Mouse (Mus musculus) bone marrow, adult 2 months (tissue): Measurements from ENCODE around the gene Igsf11. TPM values are rescaled to one million over a fixed set of nuclear protein-coding genes. Genes with fewer than 3 reads are reported as not detected.
"Not testable (repeated sequence)": the region's sequence is repeated elsewhere in the genome, so short reads cannot be mapped to it uniquely, and the experiment has no call there.

ENCODE experiments used
- H3K27ac ChIP-seq: fragments of 200-500 bp; 2 replicates; pipeline ENCODE4 v1.5.1; 2012; ENCODE audit warnings: low read depth, mild to moderate bottlenecking, control low read depth, inconsistent platforms, low read length; ENCODE audit not compliant: control insufficient read depth, poor library complexity, insufficient read depth
- H3K4me1 ChIP-seq: fragments of 200-500 bp; 2 replicates; pipeline ENCODE4 v1.6.1; 2011; ENCODE audit warnings: low read length; ENCODE audit not compliant: control insufficient read depth, insufficient read depth
- H3K4me3 ChIP-seq: fragments of 200-500 bp; replicated peaks from 2 replicates; pipeline ENCODE3; 2011; ENCODE audit warnings: mild to moderate bottlenecking, low read depth, low read length, control low read depth; ENCODE audit not compliant: control insufficient read depth
- CTCF ChIP-seq: fragments of 200-500 bp; IDR thresholded peaks from 2 replicates; pipeline ENCODE4 v1.5.1; 2011; ENCODE audit warnings: low read length, control low read depth; ENCODE audit not compliant: control insufficient read depth, insufficient read depth
- POLR2A ChIP-seq: fragments of 200-500 bp; IDR thresholded peaks from 2 replicates; pipeline ENCODE4 v1.6.1; 2011; ENCODE audit warnings: low read depth, mild to moderate bottlenecking, control low read depth, low read length, borderline replicate concordance; ENCODE audit not compliant: control insufficient read depth
- WGBS: fragments of 180-500 bp; shearing (Covaris S2); methylation state at CpG from one replicate; pipeline ENCODE4 v1.1.7; 2018; 5-methylcytosine and 5-hydroxymethylcytosine counted together
- polyA plus RNA-seq: library from polyadenylated mRNA; stranded (reverse); fragments of >200 nt; gene quantifications from 2 replicates; pipeline ENCODE4 v1.2.4, GENCODE M21; 2011; ENCODE audit warnings: low replicate concordance; ENCODE audit not compliant: missing spikeins, insufficient read depth, insufficient read length

Igsf11 gene
- polyA plus RNA-seq, 1 experiment, result 1.2 TPM

DNA sequence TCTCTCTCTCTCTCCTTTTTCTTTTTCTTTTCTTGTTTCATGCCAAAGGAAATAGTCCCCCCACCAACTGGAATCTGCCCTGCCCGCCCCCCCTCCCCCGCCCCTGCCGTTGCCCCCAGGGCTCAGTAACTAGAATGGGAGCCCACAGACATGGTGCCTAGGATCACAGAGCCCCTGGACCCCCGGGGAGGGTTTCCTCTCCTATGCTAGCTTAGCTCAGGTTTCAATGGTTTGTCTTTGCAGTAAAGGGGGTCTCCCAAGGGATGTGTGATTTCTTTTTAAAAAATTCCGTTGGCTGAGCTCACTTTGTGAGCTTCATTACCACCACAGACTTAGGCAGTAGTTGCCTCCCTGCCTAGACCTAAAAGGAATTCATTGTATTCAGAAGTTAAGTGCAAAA lies 89.6 kb downstream of the Igsf11 start:
- no peaks in the 10 kb centered on the region for H3K4me1 ChIP-seq
- H3K4me3 ChIP-seq, result no peak overlapping the region
- TF ChIP-seq CTCF (no peak), POLR2A (no peak)
- WGBS, result 49% methylated on average over 5 of the region's 5 CpGs
- no peak overlapping the region for H3K27ac ChIP-seq

DNA sequence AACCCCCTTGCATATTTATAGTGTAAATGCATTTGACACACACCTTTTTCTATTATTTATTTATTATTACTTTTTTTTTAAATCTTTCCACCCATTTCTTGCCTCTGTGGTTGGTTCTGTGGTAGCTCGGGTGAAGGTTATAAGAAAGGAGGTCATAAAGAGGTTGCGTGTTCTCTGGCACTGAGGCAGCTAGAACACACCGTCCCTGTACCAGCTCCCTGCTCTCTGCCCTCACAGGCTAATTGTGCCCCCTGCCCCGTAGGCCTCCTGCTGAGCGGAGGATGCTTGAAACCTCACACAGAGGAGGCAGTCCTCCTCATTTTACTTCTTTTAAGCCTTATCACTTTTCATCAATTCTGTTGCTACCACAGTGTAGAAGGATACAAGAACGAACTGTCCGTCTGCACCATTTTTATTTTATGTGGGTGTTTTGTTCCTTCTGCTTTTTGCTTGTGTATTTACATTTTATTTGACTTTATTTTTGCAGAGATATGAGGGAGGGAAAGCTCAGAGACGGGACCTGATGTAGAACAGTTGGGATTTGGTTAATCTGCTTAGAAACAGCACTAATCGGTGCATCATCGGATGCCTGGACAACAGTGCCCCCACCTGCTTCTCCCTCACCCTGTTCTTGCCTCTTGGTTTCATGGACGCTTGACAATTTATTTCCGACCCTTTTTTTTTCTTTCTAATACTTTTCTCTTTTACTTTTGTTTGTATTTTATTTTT lies 90.2 kb downstream of the Igsf11 start:
- no peaks in the 10 kb centered on the region for H3K4me1 ChIP-seq
- no peak overlapping the region for H3K27ac ChIP-seq
- 71% methylated on average over 12 of the region's 12 CpGs for WGBS
- H3K4me3 ChIP-seq, result no peak overlapping the region
- TF ChIP-seq CTCF, result no peak
- TF ChIP-seq POLR2A, result no peak

DNA sequence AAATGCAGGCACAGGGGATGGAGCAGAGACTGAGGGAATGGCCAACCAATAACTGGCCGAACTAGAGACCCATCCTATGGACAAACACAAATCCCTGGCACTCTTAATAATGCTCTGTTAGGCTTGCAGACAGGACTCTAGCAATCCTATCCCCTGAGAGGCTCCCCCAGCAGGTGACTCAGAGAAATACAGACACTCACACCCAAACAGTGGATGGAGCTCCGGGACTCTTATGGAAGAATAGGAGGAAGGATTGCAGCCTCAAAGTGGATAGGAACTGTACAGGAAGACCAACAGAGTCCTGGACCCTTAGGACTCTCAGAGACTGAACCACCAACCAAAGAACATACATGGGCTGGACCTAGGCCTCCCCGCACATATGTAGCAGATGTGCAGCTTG lies 91.4 kb downstream of the Igsf11 start:
- 63% methylated on average over 3 of the region's 3 CpGs for WGBS
- H3K4me1 ChIP-seq, H3K4me3 ChIP-seq: not testable (repeated sequence)

DNA sequence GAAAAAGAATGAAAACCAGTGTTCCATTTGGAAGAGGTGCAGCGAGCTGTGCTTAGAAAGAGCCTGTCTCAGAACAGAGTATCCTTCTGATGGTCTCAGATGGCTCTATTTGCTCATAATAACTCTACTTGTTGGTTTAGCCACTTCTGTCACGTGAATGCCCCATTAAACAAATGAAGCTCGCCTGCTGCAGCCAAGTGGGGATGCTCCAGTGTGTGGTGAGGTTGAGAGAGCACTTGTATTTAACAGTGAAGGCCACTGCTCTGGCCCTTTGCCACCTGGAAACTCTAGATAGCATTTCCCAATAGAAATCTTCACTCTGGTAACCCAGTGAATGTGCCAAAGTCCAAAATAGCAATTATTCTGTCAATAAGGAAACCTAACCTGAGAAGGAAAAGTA lies 92.9 kb downstream of the Igsf11 start:
- TF ChIP-seq CTCF (no peak), POLR2A (no peak)
- H3K27ac ChIP-seq, result no peak overlapping the region
- no peaks in the 10 kb centered on the region for H3K4me1 ChIP-seq
- 70% methylated on average over 3 of the region's 3 CpGs for WGBS
- H3K4me3 ChIP-seq, result no peak overlapping the region

More for the DNA sequence above, 91.4 kb downstream of the Igsf11 start:
- not testable (repeated sequence) for H3K27ac ChIP-seq

DNA sequence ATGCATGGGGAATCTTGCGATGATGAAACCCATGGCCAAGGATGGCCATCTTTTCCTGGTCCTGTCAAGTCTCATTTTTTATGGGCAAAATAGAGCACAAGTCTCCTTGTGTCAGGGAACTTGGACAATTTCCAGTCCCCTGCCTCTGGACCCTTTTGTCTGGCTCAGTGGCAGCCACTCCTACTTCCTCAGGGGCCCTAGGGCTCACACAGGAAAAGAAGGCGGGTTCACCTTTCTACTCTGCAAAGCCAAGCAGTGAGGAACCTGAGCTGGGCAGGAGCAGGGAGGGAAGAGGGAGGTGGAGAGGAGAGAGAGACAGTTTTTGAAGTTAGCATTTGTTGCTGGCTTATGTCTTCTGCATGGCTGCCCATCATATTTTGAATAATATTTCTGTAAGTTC lies 93.9 kb downstream of the Igsf11 start:
- no peak overlapping the region for H3K4me3 ChIP-seq
- no peak for TF ChIP-seq CTCF
- TF ChIP-seq POLR2A, result no peak
- H3K27ac ChIP-seq, result no peak overlapping the region
- H3K4me1 ChIP-seq, result no peaks in the 10 kb centered on the region
- 36% methylated on average over 2 of the region's 2 CpGs for WGBS

DNA sequence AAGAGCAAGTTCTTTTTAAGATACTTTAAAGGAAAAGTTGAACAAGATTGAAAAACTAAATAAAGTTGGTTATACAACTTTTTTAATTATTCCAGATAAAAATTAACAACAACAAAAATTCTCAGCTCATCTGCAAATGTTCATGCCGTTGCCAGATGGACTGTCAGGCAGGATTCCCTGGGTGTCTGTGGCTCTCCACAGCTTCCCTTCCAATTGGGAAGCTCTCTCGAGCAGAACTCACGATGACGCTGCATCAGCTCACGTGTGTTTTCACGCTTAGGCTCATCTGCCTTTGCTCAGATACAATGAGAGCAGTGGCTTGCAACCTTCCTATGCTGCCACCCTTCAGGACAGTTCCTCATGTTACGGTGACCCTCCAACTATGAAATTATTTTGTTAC lies 101.2 kb downstream of the Igsf11 start:
- H3K27ac ChIP-seq, result no peak overlapping the region
- TF ChIP-seq CTCF, result no peak
- H3K4me3 ChIP-seq, result no peak overlapping the region
- no peaks in the 10 kb centered on the region for H3K4me1 ChIP-seq
- 78% methylated on average over 7 of the region's 7 CpGs for WGBS

DNA sequence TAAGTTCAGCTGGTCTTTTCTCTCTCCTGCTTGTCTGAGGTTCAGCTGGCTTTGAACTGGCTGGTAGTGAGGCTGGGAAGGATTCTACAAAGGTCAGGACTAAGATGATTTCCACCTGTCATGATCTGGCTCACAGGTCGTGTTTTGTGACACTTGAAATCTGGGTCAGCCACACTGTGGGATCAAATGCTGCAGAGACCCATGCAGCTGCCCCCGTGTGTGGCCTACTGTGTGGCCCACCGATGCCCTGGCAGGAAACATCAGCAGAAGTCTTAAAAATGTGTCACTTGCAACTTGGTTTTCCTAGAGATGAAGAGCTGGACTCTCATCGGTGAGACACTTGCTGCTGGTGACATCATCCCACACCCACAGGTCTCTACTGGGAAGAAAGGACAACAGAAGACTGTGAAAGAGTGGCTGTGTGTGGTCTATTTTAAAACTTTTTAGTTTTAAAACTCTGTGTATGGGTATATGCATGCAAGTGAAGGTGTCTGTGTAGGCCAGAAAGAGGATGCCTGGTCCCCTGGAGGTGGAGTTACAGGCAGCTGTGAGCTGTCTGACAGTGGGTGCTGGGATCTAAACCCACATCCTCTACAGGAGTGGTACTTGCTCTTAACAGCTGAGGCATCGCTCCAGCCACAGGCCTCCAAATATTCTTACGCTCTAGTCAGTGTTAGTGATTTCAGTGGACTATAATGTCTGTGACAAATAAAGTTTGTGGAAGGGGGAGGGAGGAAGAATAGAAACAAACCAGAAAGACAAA lies 106.2 kb downstream of the Igsf11 start:
- Histone ChIP-seq H3K4me1 (no peaks in the 10 kb centered on the region), H3K27ac (no peak overlapping the region), H3K4me3 (no peak overlapping the region)
- TF ChIP-seq CTCF, result no peak
- no peak for TF ChIP-seq POLR2A
- 75% methylated on average over 6 of the region's 6 CpGs for WGBS

DNA sequence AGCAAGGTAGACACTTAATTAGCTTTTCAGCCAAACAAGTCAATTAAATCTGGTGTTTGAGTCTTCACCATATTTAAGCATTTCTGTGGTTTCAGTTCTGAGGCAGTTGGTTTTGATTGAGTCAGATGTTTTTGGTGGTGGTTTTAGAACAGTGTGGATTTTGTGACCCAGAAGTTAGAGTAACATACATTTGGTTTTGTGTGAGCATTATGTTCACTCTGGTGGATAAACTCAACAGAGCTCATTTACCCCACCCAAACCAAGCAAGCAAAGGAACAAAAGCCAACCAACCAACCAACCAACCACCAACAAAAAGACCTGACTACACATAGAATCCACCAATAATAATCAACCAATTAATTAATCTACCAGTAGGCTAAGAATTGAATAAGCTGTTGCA lies 106.8 kb downstream of the Igsf11 start:
- TF ChIP-seq POLR2A (no peak), CTCF (no peak)
- H3K27ac ChIP-seq, result no peak overlapping the region
- H3K4me3 ChIP-seq, result no peak overlapping the region
- H3K4me1 ChIP-seq, result no peaks in the 10 kb centered on the region
